Mouse (Mus musculus) spleen, adult 2 months (tissue): ENCODE results near the gene Brd3os. TPM values are rescaled to one million over a fixed set of nuclear protein-coding genes. Genes with fewer than 3 reads are reported as not detected.
A peak's percentile ranks its signal among the peaks of the same experiment; 100 is the strongest.

Source experiments
- DNase-seq, 2 experiments: peaks; one replicate each; pipeline versions ENCODE4 v3.0.0 to v3.0.0-alpha.2; 2012 to 2021; ENCODE audit warnings: low spot score in 2 of 2, low read depth in 1 of 2
- H3K27ac ChIP-seq: fragments of 200-500 bp; 2 replicates; pipeline ENCODE4 v1.5.1; 2012; ENCODE audit warnings: low read length, inconsistent platforms; ENCODE audit not compliant: insufficient read depth
- H3K27me3 ChIP-seq: fragments of 200-500 bp; 2 replicates; pipeline ENCODE4 v1.6.1; 2012; ENCODE audit warnings: mild to moderate bottlenecking, moderate library complexity, low read length, inconsistent platforms; ENCODE audit not compliant: control insufficient read depth, insufficient read depth
- H3K36me3 ChIP-seq: fragments of 200-500 bp; 2 replicates; pipeline ENCODE4 v1.6.1; 2012; ENCODE audit warnings: mild to moderate bottlenecking, low read length, inconsistent platforms; ENCODE audit not compliant: control insufficient read depth, insufficient read depth
- H3K4me1 ChIP-seq: fragments of 200-500 bp; 2 replicates; pipeline ENCODE4 v1.6.1; 2011; ENCODE audit warnings: inconsistent platforms; ENCODE audit not compliant: control insufficient read depth, insufficient read depth, insufficient read length
- H3K4me3 ChIP-seq: fragments of 200-500 bp; 2 replicates; pipeline ENCODE4 v1.5.1; 2011; ENCODE audit warnings: mild to moderate bottlenecking, inconsistent platforms; ENCODE audit not compliant: insufficient read depth, insufficient read length; ENCODE audit errors: extremely low read depth
- CTCF ChIP-seq: fragments of 200-500 bp; IDR thresholded peaks from 2 replicates; pipeline ENCODE4 v1.5.1; 2011; ENCODE audit warnings: mild to moderate bottlenecking, inconsistent platforms; ENCODE audit not compliant: insufficient read depth, insufficient read length, insufficient replicate concordance; ENCODE audit errors: extremely low read depth
- POLR2A ChIP-seq: fragments of 200-500 bp; IDR thresholded peaks from 2 replicates; pipeline ENCODE4 v1.6.1; 2011; ENCODE audit warnings: low read depth, low read length, inconsistent platforms
- WGBS: fragments of 180-500 bp; shearing (Covaris S2); methylation state at CpG from one replicate; pipeline ENCODE4 v1.1.7; 2018; 5-methylcytosine and 5-hydroxymethylcytosine counted together
- polyA plus RNA-seq: library from polyadenylated mRNA; depleted of rRNA; stranded (reverse); fragments of >200 nt; gene quantifications from 2 replicates; pipeline ENCODE4 v1.2.3, GENCODE M21; 2012

Gene Brd3os
- polyA plus RNA-seq, 1 experiment, result 1.8 TPM

- H3K27ac ChIP-seq, result peak overlapping the region; percentile 74
- under 1% methylated on average over 74 of the region's 84 CpGs for WGBS
- DNase-seq, result no peak
- H3K36me3 ChIP-seq, result no peaks in the 10 kb centered on the region
- H3K4me3 ChIP-seq, result peak overlapping the region; percentile 93
- no peaks in the 10 kb centered on the region for H3K27me3 ChIP-seq
- TF ChIP-seq CTCF (no peak), POLR2A (no peak)
- peaks cover 43% of the 10 kb centered on the region; the same call in 1 of the 2 replicates for H3K4me1 ChIP-seq
These were observed 32.7 kb downstream of the Brd3os start for GRCm38 (mm10) chr2:27474621-27475484.

DNA sequence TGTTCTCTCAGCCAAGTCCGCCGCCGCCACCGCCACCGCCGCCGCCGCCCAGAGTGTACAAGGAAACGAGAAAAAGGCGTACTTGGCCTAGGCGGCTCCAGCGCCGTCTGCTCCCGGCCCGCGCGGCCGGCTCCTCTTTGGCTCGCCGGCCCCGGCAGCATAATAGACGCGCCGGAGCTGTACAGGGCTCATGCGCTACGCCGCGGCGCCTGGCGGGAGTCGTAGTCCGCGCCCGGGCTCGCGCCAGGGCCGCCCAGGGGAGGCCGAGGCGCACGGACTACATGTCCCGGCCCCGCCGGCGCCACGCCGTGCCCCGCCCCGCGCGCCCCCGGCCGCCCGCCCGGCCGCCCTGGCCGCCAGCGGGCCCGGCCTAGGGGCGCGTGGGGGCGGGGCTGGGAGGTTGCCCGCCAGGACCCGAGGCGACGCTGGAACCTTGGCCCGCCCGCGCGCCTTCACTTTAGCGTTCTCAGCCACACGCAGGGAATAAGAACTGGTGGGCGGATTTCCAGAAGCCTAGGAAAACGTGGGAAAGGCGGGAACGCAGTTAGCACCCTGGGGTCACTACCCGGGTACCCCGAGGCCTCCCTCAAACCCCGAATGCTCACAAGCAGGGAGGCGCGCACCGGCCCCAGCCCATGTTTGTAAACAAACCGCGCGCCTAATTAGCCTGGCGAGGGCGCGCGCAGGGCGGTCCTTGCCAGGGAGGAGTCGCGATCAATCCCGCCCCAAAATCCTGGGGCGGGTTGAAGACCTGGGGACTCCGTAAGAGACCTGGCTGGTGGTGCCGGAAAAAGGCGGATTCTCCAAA lies 33.6 kb downstream of the Brd3os start:
- Histone ChIP-seq H3K27me3 (no peaks in the 10 kb centered on the region), H3K36me3 (no peaks in the 10 kb centered on the region), H3K27ac (peak overlapping the region; percentile 90), H3K4me3 (peak overlapping the region; percentile 93), H3K4me1 (peaks cover 34% of the 10 kb centered on the region; the same call in 1 of the 2 replicates)
- TF ChIP-seq POLR2A (peak; percentile 74), CTCF (no peak)
- peak; percentile 77 to 89 for DNase-seq
- under 1% methylated on average over 92 of the region's 96 CpGs for WGBS

DNA sequence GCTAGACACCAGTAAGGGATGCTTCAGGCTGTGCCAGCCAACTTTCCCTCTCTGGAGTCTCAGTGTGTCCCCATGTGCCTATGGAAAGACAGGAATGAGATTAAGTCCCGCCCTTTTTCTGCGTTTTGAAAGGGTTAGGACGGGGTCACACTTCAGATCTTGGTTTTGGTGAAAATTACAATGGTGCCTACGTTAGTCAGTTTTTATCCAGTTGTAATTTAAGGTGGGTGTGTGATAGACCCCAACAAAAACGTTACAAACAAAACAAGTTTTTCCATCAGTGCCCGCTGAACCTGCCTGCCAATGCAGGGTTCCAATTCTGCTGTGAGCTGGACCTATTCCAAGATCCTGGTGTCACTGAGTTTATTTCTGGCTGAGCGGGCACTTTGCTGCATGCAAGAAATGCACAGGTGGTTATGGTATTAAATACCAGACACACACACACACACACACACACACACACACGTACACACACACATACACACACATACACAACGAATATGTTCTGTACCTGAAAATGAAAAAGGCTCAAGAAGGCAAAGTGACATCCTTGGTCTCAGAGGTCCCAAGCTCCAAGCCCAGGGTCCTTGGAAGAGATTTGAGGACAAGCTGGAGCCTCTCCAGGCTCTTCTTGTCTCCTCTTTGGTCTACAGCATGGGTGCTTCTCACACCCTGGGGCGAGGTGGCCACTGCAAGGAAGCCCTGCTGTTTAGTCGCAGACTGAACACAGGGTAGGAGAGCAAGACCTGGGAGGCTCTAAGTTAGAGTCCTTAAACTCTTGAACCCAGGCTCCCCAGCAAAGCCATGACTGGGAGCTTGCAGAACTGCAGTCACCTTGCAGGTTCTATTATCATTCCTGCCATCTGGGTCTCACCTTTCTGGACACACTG lies 34.4 kb downstream of the Brd3os start:
- DNase-seq, result no peak
- peak overlapping the region; percentile 89 for H3K4me3 ChIP-seq
- H3K27me3 ChIP-seq, result no peaks in the 10 kb centered on the region
- no peaks in the 10 kb centered on the region for H3K36me3 ChIP-seq
- TF ChIP-seq CTCF (no peak), POLR2A (no peak)
- 0 out of 2 replicates have a peak overlapping the region, but pooled peaks have one; percentile 12 for H3K27ac ChIP-seq
- H3K4me1 ChIP-seq, result peaks cover 26% of the 10 kb centered on the region; the same call in 1 of the 2 replicates
- 31% methylated on average over 11 of the region's 11 CpGs for WGBS

DNA sequence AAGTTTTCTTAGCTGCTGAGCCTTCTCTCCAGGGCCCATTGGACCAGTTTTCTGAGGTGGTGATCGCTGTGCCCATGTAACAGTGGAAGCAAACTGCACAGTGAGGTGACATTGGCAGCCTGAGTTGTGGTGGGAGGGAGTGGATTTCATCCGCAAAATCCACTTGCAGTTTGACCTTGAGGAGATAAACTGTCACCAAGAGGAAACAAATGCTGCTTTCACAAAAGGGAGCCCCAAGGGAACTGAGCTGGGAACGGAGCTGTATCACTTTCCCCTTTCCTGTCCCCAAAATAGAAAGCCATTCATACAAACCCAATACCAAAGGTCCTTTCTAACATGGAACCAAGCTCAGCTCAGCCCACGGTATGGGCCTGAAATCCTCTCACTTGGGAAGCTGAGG lies 37.7 kb downstream of the Brd3os start:
- Histone ChIP-seq H3K27me3 (no peaks in the 10 kb centered on the region), H3K4me1 (no peaks in the 10 kb centered on the region; the same call in 1 of the 2 replicates), H3K4me3 (no peak overlapping the region), H3K27ac (no peak overlapping the region), H3K36me3 (no peaks in the 10 kb centered on the region)
- 41% methylated on average over 4 of the region's 4 CpGs for WGBS
- TF ChIP-seq CTCF (no peak), POLR2A (no peak)
- no peak for DNase-seq

GRCm38 (mm10) chr2:27480367-27480766 lies 38.2 kb downstream of the Brd3os start:
- Histone ChIP-seq H3K36me3 (no peaks in the 10 kb centered on the region), H3K4me1 (no peaks in the 10 kb centered on the region; the same call in 1 of the 2 replicates), H3K27me3 (no peaks in the 10 kb centered on the region), H3K27ac (no peak overlapping the region), H3K4me3 (no peak overlapping the region)
- DNase-seq, result no peak
- 49% methylated on average over 4 of the region's 4 CpGs for WGBS
- TF ChIP-seq CTCF, result no peak
- TF ChIP-seq POLR2A, result no peak

DNA sequence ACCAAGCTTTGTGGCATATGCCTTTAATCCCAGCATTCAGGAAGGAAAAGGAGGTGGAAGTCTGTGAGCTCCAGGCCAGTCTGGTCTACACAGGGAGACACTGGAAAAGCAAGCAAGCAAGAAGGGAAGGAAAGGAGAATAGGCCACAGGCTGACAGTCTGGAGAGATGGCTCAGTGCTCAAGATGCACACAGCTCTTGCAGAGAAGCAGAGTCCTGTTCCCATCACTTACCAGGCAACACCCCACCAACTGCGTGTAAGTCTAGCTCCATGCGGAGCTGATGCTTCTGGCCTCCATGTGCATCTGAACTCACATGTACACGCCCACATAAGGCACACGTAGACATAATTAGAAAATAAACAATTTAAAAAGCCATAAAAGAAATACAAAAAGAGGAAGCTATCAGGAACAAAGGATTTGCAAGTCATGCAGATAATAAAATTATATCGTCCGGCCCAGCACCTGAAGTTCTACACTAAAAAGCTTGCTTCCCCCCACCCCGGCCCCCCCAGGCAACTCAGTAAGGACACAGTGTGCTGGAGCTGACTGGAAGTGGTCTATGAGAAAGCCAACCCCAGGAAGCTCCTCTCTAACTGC lies 40.2 kb downstream of the Brd3os start:
- TF ChIP-seq CTCF (no peak), POLR2A (no peak)
- Histone ChIP-seq H3K36me3 (no peaks in the 10 kb centered on the region), H3K4me3 (no peak overlapping the region), H3K27ac (no peak overlapping the region), H3K4me1 (no peaks in the 10 kb centered on the region; the same call in 1 of the 2 replicates), H3K27me3 (no peaks in the 10 kb centered on the region)
- 48% methylated on average over 7 of the region's 7 CpGs for WGBS
- no peak for DNase-seq
